Mouse (Mus musculus): ENCODE measurements around the gene Zfp74.
"Not testable (repeated sequence)": the region's sequence is repeated elsewhere in the genome, so short reads cannot be mapped to it uniquely, and the experiment has no call there.

Zfp74 gene

GRCm38 (mm10) chr7:29953513-29954401 is at the start of gene Zfp74:
Gene Zfp74, minus strand, starts transcription at chr7:29954089.
- in situ Hi-C loops (cut with MboI, MseI), result loop anchor here (5.0 kb wide), 1 partner anchor 91 kb away; no protein-coding TSS in a partner anchor

GRCm38 (mm10) chr7:30000601-30001000 is 46.7 kb upstream of the Zfp74 start:
- in situ Hi-C loops (cut with MboI, MseI), result no loop called here

- in situ Hi-C loops (cut with MboI, MseI), result no loop called here
These were observed 41.2 kb upstream of the Zfp74 start for GRCm38 (mm10) chr7:29995134-29995533.

GRCm38 (mm10) chr7:29993340-29993739 is 39.5 kb upstream of the Zfp74 start:
- in situ Hi-C loops (cut with MboI, MseI), result no loop called here

GRCm38 (mm10) chr7:29992698-29993097 is 38.8 kb upstream of the Zfp74 start:
- in situ Hi-C loops (cut with MboI, MseI), result no loop called here

- in situ Hi-C loops (cut with MboI, MseI), result no loop called here
These were observed 35.1 kb upstream of the Zfp74 start for GRCm38 (mm10) chr7:29989031-29989430.

GRCm38 (mm10) chr7:29987551-29987950 is 33.7 kb upstream of the Zfp74 start:
- in situ Hi-C loops (cut with MboI, MseI), result no loop called here

GRCm38 (mm10) chr7:29986101-29986500 is 32.2 kb upstream of the Zfp74 start:
- in situ Hi-C loops (cut with MboI, MseI), result no loop called here

- in situ Hi-C loops (cut with MboI, MseI), result no loop called here
These were observed 29.9 kb upstream of the Zfp74 start, which contains the start of gene Zfp568 for GRCm38 (mm10) chr7:29983690-29984380. Gene Zfp568, plus strand, starts transcription at chr7:29983955.

GRCm38 (mm10) chr7:29983340-29983689 is 29.4 kb upstream of the Zfp74 start:
- in situ Hi-C loops (cut with MboI, MseI), result no loop called here

GRCm38 (mm10) chr7:29982931-29983330 is 29.0 kb upstream of the Zfp74 start:
- in situ Hi-C loops (cut with MboI, MseI), result no loop called here

GRCm38 (mm10) chr7:29982341-29982740 is 28.5 kb upstream of the Zfp74 start:
- in situ Hi-C loops (cut with MboI, MseI), result no loop called here

GRCm38 (mm10) chr7:29981860-29982259 is 28.0 kb upstream of the Zfp74 start:
- in situ Hi-C loops (cut with MboI, MseI), result no loop called here

GRCm38 (mm10) chr7:29981455-29981854 is 27.6 kb upstream of the Zfp74 start:
- in situ Hi-C loops (cut with MboI, MseI), result no loop called here

- in situ Hi-C loops (cut with MboI, MseI), result no loop called here
These were observed 26.9 kb upstream of the Zfp74 start for GRCm38 (mm10) chr7:29980761-29981160.

- in situ Hi-C loops (cut with MboI, MseI), result no loop called here
These were observed 16.8 kb upstream of the Zfp74 start for GRCm38 (mm10) chr7:29970686-29971085.

- in situ Hi-C loops (cut with MboI, MseI), result not testable (repeated sequence)
These were observed 11.4 kb upstream of the Zfp74 start for GRCm38 (mm10) chr7:29965115-29965810.

GRCm38 (mm10) chr7:29959004-29959403 is 5.1 kb upstream of the Zfp74 start:
- in situ Hi-C loops (cut with MboI, MseI), result no loop called here

- in situ Hi-C loops (cut with MboI, MseI), result no loop called here
These were observed 4.3 kb upstream of the Zfp74 start for GRCm38 (mm10) chr7:29958125-29958724.

- in situ Hi-C loops (cut with MboI, MseI), result no loop called here
These were observed 2.4 kb upstream of the Zfp74 start for GRCm38 (mm10) chr7:29956257-29956656.

- in situ Hi-C loops (cut with MboI, MseI), result loop anchor here (5.0 kb wide), 1 partner anchor 92 kb away; no protein-coding TSS in a partner anchor
These were observed 842 bp upstream of the Zfp74 start for GRCm38 (mm10) chr7:29954731-29955130.

GRCm38 (mm10) chr7:29953086-29953485 is 803 bp downstream of the Zfp74 start:
- in situ Hi-C loops (cut with MboI, MseI), result loop anchor here (5.0 kb wide), 1 partner anchor 91 kb away; no protein-coding TSS in a partner anchor

All from T-helper 2 cell (primary cell).